Mouse (Mus musculus): ENCODE measurements around the gene Mars2. TPM values are rescaled to one million over a fixed set of nuclear protein-coding genes. Genes with fewer than 3 reads are reported as not detected.

The Mars2 gene
- polyA plus RNA-seq, 1 experiment from 2014 or later, result 3.3 TPM

Other genes starting within 250 kb of the Mars2 start
- gene Sf3b1, start 209.7 kb upstream of the Mars2 start, polyA plus RNA-seq (2016; fragmentation: Nextera tagmentation; extraction: Ambion mirVana), result 321 and 327 TPM in 2 replicates
- 30.4 and 31.5 TPM in 2 replicates for gene Coq10b, start 184.4 kb upstream of the Mars2 start, polyA plus RNA-seq (2016; fragmentation: Nextera tagmentation; extraction: Ambion mirVana)
- gene Hspe1, start 149.0 kb upstream of the Mars2 start, polyA plus RNA-seq (2016; fragmentation: Nextera tagmentation; extraction: Ambion mirVana), result 329 and 346 TPM in 2 replicates
- gene Hspd1, start 148.9 kb upstream of the Mars2 start, polyA plus RNA-seq (2016; fragmentation: Nextera tagmentation; extraction: Ambion mirVana), result 338 TPM in 2 replicates
- gene Mob4, start 105.9 kb upstream of the Mars2 start, polyA plus RNA-seq (2016; fragmentation: Nextera tagmentation; extraction: Ambion mirVana), result 158 and 165 TPM in 2 replicates
- gene Rftn2, start 10.4 kb upstream of the Mars2 start, polyA plus RNA-seq (2016; fragmentation: Nextera tagmentation; extraction: Ambion mirVana), result 11.7 and 12.5 TPM in 2 replicates
- 0.36 and 0.61 TPM in 2 replicates for gene Boll, start 126.3 kb downstream of the Mars2 start, polyA plus RNA-seq (2016; fragmentation: Nextera tagmentation; extraction: Ambion mirVana)
- 4.9 and 5.1 TPM in 2 replicates for gene Plcl1, start 168.7 kb downstream of the Mars2 start, polyA plus RNA-seq (2016; fragmentation: Nextera tagmentation; extraction: Ambion mirVana)